Mouse (Mus musculus) neural tube, embryonic 14.5 days (tissue): ENCODE measurements around the gene Elmo2. TPM values are rescaled to one million over a fixed set of nuclear protein-coding genes. Genes with fewer than 3 reads are reported as not detected.
A peak's percentile ranks its signal among the peaks of the same experiment; 100 is the strongest.

Source experiments
- ATAC-seq: fragments of 200-750 bp; cut with Nextera tagmentation; 2 replicates; pipeline ENCODE4 v1.8.0; 2017; ENCODE audit warnings: low read depth, mild to moderate bottlenecking, moderate TSS enrichment, moderate library complexity
- H3K27ac ChIP-seq: fragments of 300-500 bp; sonication (generic); 2 replicates; pipeline ENCODE4 v1.5.1; 2014; ENCODE audit warnings: low read depth, mild to moderate bottlenecking, control low read depth, low read length, moderate library complexity, mixed read lengths
- H3K27me3 ChIP-seq: fragments of 300-500 bp; sonication (generic); 2 replicates; pipeline ENCODE4 v1.6.1; 2014; ENCODE audit warnings: low read length; ENCODE audit not compliant: control insufficient read depth, insufficient read depth
- H3K36me3 ChIP-seq: fragments of 300-500 bp; sonication (generic); 2 replicates; pipeline ENCODE4 v1.6.1; 2014; ENCODE audit warnings: low read length, mixed read lengths; ENCODE audit not compliant: control insufficient read depth, insufficient read depth
- H3K4me1 ChIP-seq: fragments of 300-500 bp; sonication (generic); 2 replicates; pipeline ENCODE4 v1.6.1; 2014; ENCODE audit warnings: low read length; ENCODE audit not compliant: control insufficient read depth, insufficient read depth
- H3K4me2 ChIP-seq: fragments of 300-500 bp; sonication (generic); 2 replicates; pipeline ENCODE4 v1.6.1; 2014; ENCODE audit warnings: mild to moderate bottlenecking, low read depth, low read length, control low read depth
- H3K4me3 ChIP-seq: fragments of 300-500 bp; sonication (generic); 2 replicates; pipeline ENCODE4 v1.5.1; 2014; ENCODE audit warnings: low read depth, low read length, control low read depth, mixed read lengths
- H3K9ac ChIP-seq: fragments of 300-500 bp; sonication (generic); replicated peaks from 2 replicates; pipeline ENCODE4 v1.6.1; 2014; ENCODE audit warnings: low read depth, mild to moderate bottlenecking, control low read depth, low read length, mixed read lengths
- H3K9me3 ChIP-seq: fragments of 300-500 bp; sonication (generic); 2 replicates; pipeline ENCODE4 v1.6.1; 2016; ENCODE audit warnings: low read length; ENCODE audit not compliant: control insufficient read depth
- WGBS: fragments of 180-500 bp; shearing (Covaris S2); extraction: QIAGEN DNeasy Blood & Tissue Kit; methylation state at CpG from one replicate; pipeline ENCODE4 v1.1.7; 2014; 5-methylcytosine and 5-hydroxymethylcytosine counted together
- polyA plus RNA-seq: library from polyadenylated mRNA; unstranded; fragments of >200 nt; fragmentation: Nextera tagmentation; extraction: Ambion mirVana; gene quantifications from 2 replicates; pipeline ENCODE4 v1.2.1, GENCODE M21; 2014

Elmo2 gene
- polyA plus RNA-seq, 1 experiment from 2014 or later = 98.8 TPM

GRCm38 (mm10) chr2:165364334-165365091 is 38.2 kb upstream of the Elmo2 start:
- Histone ChIP-seq H3K9me3 (no peaks in the 10 kb centered on the region), H3K27me3 (no peaks in the 10 kb centered on the region), H3K4me1 (peaks cover 15% of the 10 kb centered on the region; the same call in 1 of the 2 replicates), H3K4me3 (no peak overlapping the region), H3K9ac (no peak overlapping the region), H3K36me3 (no peaks in the 10 kb centered on the region), H3K4me2 (peak overlapping the region; percentile 25; the same call in 1 of the 2 replicates), H3K27ac (no peak overlapping the region)
- 11% methylated on average over 21 of the region's 21 CpGs for WGBS
- ATAC-seq = 0 out of 2 replicates have a peak, but pooled peaks have one; percentile 32

- Histone ChIP-seq H3K4me2 (no peak overlapping the region), H3K9ac (no peak overlapping the region), H3K36me3 (no peaks in the 10 kb centered on the region), H3K27me3 (no peaks in the 10 kb centered on the region), H3K27ac (no peak overlapping the region), H3K4me3 (no peak overlapping the region), H3K4me1 (peaks cover 13% of the 10 kb centered on the region; the same call in 1 of the 2 replicates), H3K9me3 (no peaks in the 10 kb centered on the region)
- ATAC-seq = no peak
- 90% methylated on average over 6 of the region's 6 CpGs for WGBS
Observed at GRCm38 (mm10) chr2:165363282-165363681, 37.0 kb upstream of the Elmo2 start.

GRCm38 (mm10) chr2:165360861-165361260 is 34.6 kb upstream of the Elmo2 start:
- Histone ChIP-seq H3K9ac (no peak overlapping the region), H3K36me3 (no peaks in the 10 kb centered on the region), H3K4me1 (peaks cover 4% of the 10 kb centered on the region; the same call in 1 of the 2 replicates), H3K27me3 (no peaks in the 10 kb centered on the region), H3K9me3 (no peaks in the 10 kb centered on the region), H3K4me3 (no peak overlapping the region), H3K27ac (no peak overlapping the region), H3K4me2 (no peak overlapping the region)
- WGBS = 0% methylated on average over 1 of the region's 1 CpGs
- peak; percentile 77; the same call in 1 of the 2 replicates for ATAC-seq

GRCm38 (mm10) chr2:165351828-165352513 is 25.7 kb upstream of the Elmo2 start:
- WGBS = 90% methylated on average over 20 of the region's 20 CpGs
- no peak overlapping the region for H3K4me2 ChIP-seq
- H3K27me3 ChIP-seq = no peaks in the 10 kb centered on the region
- H3K9me3 ChIP-seq = peaks cover 10% of the 10 kb centered on the region; the same call in 1 of the 2 replicates
- ATAC-seq = no peak
- no peak overlapping the region for H3K9ac ChIP-seq
- H3K27ac ChIP-seq = no peak overlapping the region
- no peak overlapping the region for H3K4me3 ChIP-seq
- H3K4me1 ChIP-seq = no peaks in the 10 kb centered on the region
- H3K36me3 ChIP-seq = no peaks in the 10 kb centered on the region

GRCm38 (mm10) chr2:165349466-165349865 is 23.2 kb upstream of the Elmo2 start:
- Histone ChIP-seq H3K4me2 (no peak overlapping the region), H3K36me3 (no peaks in the 10 kb centered on the region), H3K9ac (no peak overlapping the region), H3K9me3 (peaks cover 10% of the 10 kb centered on the region; the same call in 1 of the 2 replicates), H3K4me3 (no peak overlapping the region), H3K4me1 (no peaks in the 10 kb centered on the region), H3K27me3 (no peaks in the 10 kb centered on the region), H3K27ac (no peak overlapping the region)
- WGBS = 21% methylated on average over 8 of the region's 8 CpGs
- peak; percentile 86 for ATAC-seq

- WGBS = 93% methylated on average over 5 of the region's 5 CpGs
Observed at GRCm38 (mm10) chr2:165346180-165346579, 19.9 kb upstream of the Elmo2 start.

GRCm38 (mm10) chr2:165337191-165337590 is 10.9 kb upstream of the Elmo2 start:
- 30% methylated on average over 3 of the region's 3 CpGs for WGBS
- Histone ChIP-seq H3K27ac (no peak overlapping the region), H3K9me3 (no peaks in the 10 kb centered on the region), H3K4me2 (no peak overlapping the region), H3K27me3 (no peaks in the 10 kb centered on the region), H3K9ac (no peak overlapping the region), H3K36me3 (no peaks in the 10 kb centered on the region), H3K4me3 (no peak overlapping the region), H3K4me1 (no peaks in the 10 kb centered on the region)
- no peak for ATAC-seq

More at GRCm38 (mm10) chr2:165346180-165346579, 19.9 kb upstream of the Elmo2 start:
- Histone ChIP-seq H3K4me2 (no peak overlapping the region), H3K27ac (no peak overlapping the region), H3K9me3 (no peaks in the 10 kb centered on the region), H3K36me3 (no peaks in the 10 kb centered on the region), H3K4me1 (no peaks in the 10 kb centered on the region), H3K27me3 (no peaks in the 10 kb centered on the region), H3K4me3 (no peak overlapping the region), H3K9ac (no peak overlapping the region)
- ATAC-seq = no peak

GRCm38 (mm10) chr2:165332610-165333210 is 6.4 kb upstream of the Elmo2 start:
- 55% methylated on average over 14 of the region's 14 CpGs for WGBS
- no peak for ATAC-seq

More at GRCm38 (mm10) chr2:165332610-165333210, 6.4 kb upstream of the Elmo2 start:
- no peaks in the 10 kb centered on the region for H3K27me3 ChIP-seq
- no peaks in the 10 kb centered on the region for H3K9me3 ChIP-seq
- H3K4me2 ChIP-seq = no peak overlapping the region
- H3K4me3 ChIP-seq = no peak overlapping the region
- H3K36me3 ChIP-seq = no peaks in the 10 kb centered on the region
- H3K4me1 ChIP-seq = peaks cover 5% of the 10 kb centered on the region; the same call in 1 of the 2 replicates
- H3K9ac ChIP-seq = no peak overlapping the region
- no peak overlapping the region for H3K27ac ChIP-seq
